Mouse (Mus musculus): ENCODE measurements around the gene Ormdl2. TPM values are rescaled to one million over a fixed set of nuclear protein-coding genes. Genes with fewer than 3 reads are reported as not detected.

Ormdl2 gene
- total RNA-seq, 2 experiments from 2014 or later = 6.9 to 7.5 TPM

Other genes with a start within 250 kb of the Ormdl2 start
- gene Erbb3, start 232.0 kb downstream of the Ormdl2 start, total RNA-seq (2021) = 1 to 10 TPM; 5.8 to 7.6 TPM
- 100 to 1,000 TPM; 235 to 247 TPM for gene Rps26, start 194.9 kb downstream of the Ormdl2 start, total RNA-seq (2021)
- 10 to 100 TPM; 17.9 to 18.9 TPM for gene Ikzf4, start 175.7 kb downstream of the Ormdl2 start, total RNA-seq (2021)
- gene Suox, start 147.6 kb downstream of the Ormdl2 start, total RNA-seq (2021) = 10 to 100 TPM; 10.8 to 12.3 TPM
- 100 to 1,000 TPM; 125 to 132 TPM for gene Rab5b, start 125.4 kb downstream of the Ormdl2 start, total RNA-seq (2021)
- under 1 TPM; 0.39 to 0.96 TPM for gene Pmel, start 117.5 kb downstream of the Ormdl2 start, total RNA-seq (2021)
- gene Cdk2, start 116.6 kb downstream of the Ormdl2 start, total RNA-seq (2021) = 1 to 10 TPM; 2.5 to 3.2 TPM
- 1 to 10 TPM; 5.1 to 6.3 TPM for gene Dgka, start 76.8 kb downstream of the Ormdl2 start, total RNA-seq (2021)
- 10 to 100 TPM; 28.8 to 29.5 TPM for gene Pym1, start 73.8 kb downstream of the Ormdl2 start, total RNA-seq (2021)
- under 1 TPM; 0.39 to 0.78 TPM for gene Mmp19, start 30.7 kb downstream of the Ormdl2 start, total RNA-seq (2021)
- gene Dnajc14, start 17.6 kb downstream of the Ormdl2 start, total RNA-seq (2021) = 10 to 100 TPM; 65.6 to 66.1 TPM
- 10 to 100 TPM in 1 of 2 experiments, 1 to 10 TPM in 1; 8.8 to 10.2 TPM for gene Tmem198b, start 17.3 kb downstream of the Ormdl2 start, total RNA-seq (2021)
- gene Sarnp, start 4.3 kb downstream of the Ormdl2 start, total RNA-seq (2021) = 10 to 100 TPM; 37.1 to 40.7 TPM
- 10 to 100 TPM; 12.8 to 14.9 TPM for gene Gdf11, start 70.1 kb upstream of the Ormdl2 start, total RNA-seq (2021)
- gene Cd63, start 79.3 kb upstream of the Ormdl2 start, total RNA-seq (2021) = 10 to 100 TPM; 65.0 to 74.0 TPM
- 1 to 10 TPM; 6.0 to 8.2 TPM for gene Rdh5, start 101.2 kb upstream of the Ormdl2 start, total RNA-seq (2021)
- 10 to 100 TPM; 81.4 to 86.2 TPM for gene Bloc1s1, start 102.4 kb upstream of the Ormdl2 start, total RNA-seq (2021)
- 10 to 100 TPM; 12.4 to 15.5 TPM for gene Itga7, start 112.2 kb upstream of the Ormdl2 start, total RNA-seq (2021)
- not detected for gene Mettl7b, start 139.3 kb upstream of the Ormdl2 start, total RNA-seq (2021)
- gene Olfr9, start 167.8 kb upstream of the Ormdl2 start, total RNA-seq (2021) = not detected
- gene Olfr763, start 189.1 kb upstream of the Ormdl2 start, total RNA-seq (2021) = not detected
- not detected for gene Olfr764-ps1, start 218.3 kb upstream of the Ormdl2 start, total RNA-seq (2021)
- not detected for gene Olfr765, start 228.4 kb upstream of the Ormdl2 start, total RNA-seq (2021)
- gene Olfr766-ps1, start 247.3 kb upstream of the Ormdl2 start, total RNA-seq (2021) = not detected

Measured in left cerebral cortex, postnatal 25 days (tissue).